Mouse (Mus musculus) layer of hippocampus, adult 18-20 months (tissue): ENCODE measurements around the gene Ncoa5. TPM values are rescaled to one million over a fixed set of nuclear protein-coding genes. Genes with fewer than 3 reads are reported as not detected.

Experiments used
- DNase-seq, 2 experiments: peaks; one replicate each; pipeline ENCODE4 v3.0.0; 2022; ENCODE audit warnings: low spot score in 2 of 2
- long read RNA-seq: library from polyadenylated mRNA; stranded (forward); transcript quantifications from one replicate; pipeline ENCODE4 v2.0.0, GENCODE M21; 2021
- total RNA-seq, 2 experiments: library from RNA; stranded (reverse); gene quantifications; 2 replicates each; pipeline ENCODE4 v1.2.3; 2021

The Ncoa5 gene
- 10 to 100 TPM; 57.0 to 59.2 TPM for total RNA-seq
- long read RNA-seq, transcript Ncoa5-201 (8 exons, 3,179 nt) = major isoform, 23 of 47 reads
- long read RNA-seq, transcript Ncoa5-203 (8 exons, 3,117 nt) = minor isoform, 7 of 47 reads
- long read RNA-seq, partial matches to known transcripts = 14 of 47 reads
- long read RNA-seq, other reads (novel, unspliced or antisense) = 3 of 47 reads

GRCm38 (mm10) chr2:165034131-165035057 is at the start of gene Ncoa5:
TSS of gene Ncoa5 (minus strand) at chr2:165034867.
- peak; percentile 98 to 99 for DNase-seq

- no peak for DNase-seq
These were observed 46.6 kb upstream of the Ncoa5 start for GRCm38 (mm10) chr2:165081257-165081656.

GRCm38 (mm10) chr2:165080657-165081056 is 46.0 kb upstream of the Ncoa5 start:
- DNase-seq = no peak

GRCm38 (mm10) chr2:165078605-165079004 is 43.9 kb upstream of the Ncoa5 start:
- no peak for DNase-seq

- DNase-seq = no peak
These were observed 43.4 kb upstream of the Ncoa5 start for GRCm38 (mm10) chr2:165078045-165078444.

- DNase-seq = no peak
These were observed 42.4 kb upstream of the Ncoa5 start for GRCm38 (mm10) chr2:165077055-165077454.

- peak; percentile 75 to 94 for DNase-seq
These were observed 40.3 kb upstream of the Ncoa5 start for GRCm38 (mm10) chr2:165074937-165075336.

GRCm38 (mm10) chr2:165074081-165074884 is 39.6 kb upstream of the Ncoa5 start:
- peak in 1 of 2 experiments; percentile 59 for DNase-seq

GRCm38 (mm10) chr2:165073381-165073781 is 38.7 kb upstream of the Ncoa5 start:
- DNase-seq = peak in 1 of 2 experiments; percentile 38

- peak; percentile 45 to 80 for DNase-seq
These were observed 35.6 kb upstream of the Ncoa5 start for GRCm38 (mm10) chr2:165070096-165070816.

- peak; percentile 35 to 57 for DNase-seq
These were observed 34.1 kb upstream of the Ncoa5 start for GRCm38 (mm10) chr2:165068806-165069205.

GRCm38 (mm10) chr2:165064489-165064888 is 29.8 kb upstream of the Ncoa5 start:
- DNase-seq = peak; percentile 41 to 42

GRCm38 (mm10) chr2:165061638-165062433 is 27.2 kb upstream of the Ncoa5 start:
- DNase-seq = no peak

- DNase-seq = no peak
These were observed 25.3 kb upstream of the Ncoa5 start for GRCm38 (mm10) chr2:165059961-165060360.

GRCm38 (mm10) chr2:165056377-165057085 is 21.9 kb upstream of the Ncoa5 start:
- DNase-seq = no peak

- no peak for DNase-seq
These were observed 21.2 kb upstream of the Ncoa5 start for GRCm38 (mm10) chr2:165055905-165056304.

GRCm38 (mm10) chr2:165054888-165055852 is 20.5 kb upstream of the Ncoa5 start, which contains the start of gene Cd40:
TSS of gene Cd40 (plus strand) at chr2:165055627.
- DNase-seq = no peak

- DNase-seq = no peak
These were observed 16.9 kb upstream of the Ncoa5 start for GRCm38 (mm10) chr2:165051566-165051965.
